ENCODE assay signal across 8 mouse cellular contexts in the genomic region with DNA sequence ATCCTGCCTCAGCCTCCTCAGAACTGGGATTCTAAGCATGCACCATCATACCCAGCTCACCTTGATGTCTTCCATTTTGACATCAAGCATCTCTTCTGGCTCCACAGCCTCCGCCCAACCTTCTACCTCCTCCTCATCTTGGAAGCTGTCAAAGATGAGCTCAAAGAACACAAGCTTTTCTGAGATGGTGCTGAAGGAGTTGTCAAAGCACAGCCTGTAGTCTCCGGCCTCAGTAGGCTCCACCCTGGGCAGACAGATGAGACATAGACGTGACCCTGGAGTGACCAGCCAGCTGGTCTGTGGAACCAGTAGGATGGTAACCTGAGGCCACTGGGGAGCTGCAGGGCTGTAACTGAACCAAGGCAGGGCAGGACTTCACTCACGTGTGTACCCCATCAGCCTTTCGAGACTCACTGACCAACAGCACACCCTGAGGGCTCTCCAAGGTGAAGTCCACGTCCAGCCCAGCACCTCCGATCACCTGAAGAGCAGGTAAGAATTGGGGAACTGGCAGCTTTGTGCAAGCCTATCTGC. TPM values are rescaled to one million over a fixed set of nuclear protein-coding genes. Genes with fewer than 3 reads are reported as not detected.
DNase-seq lines count a peak whose midpoint lies in the region; ATAC-seq and TF ChIP-seq lines count a peak whose summit lies in the region.

No protein-coding gene starts in this region.

- no peak for TF ChIP-seq CTCF in left cerebral cortex, adult 2 months (IDR thresholded peaks at IDR 0.05)

- peak overlapping the region; percentile 74 for H3K4me3 ChIP-seq in left cerebral cortex, adult 2 months
- peak overlapping the region; percentile 83 for H3K4me3 ChIP-seq in embryonic facial prominence, embryonic 15.5 days (replicated peaks)
- H3K4me3 ChIP-seq in intestine, embryonic 16.5 days (ENCODE audit: low read length) = peak overlapping the region; percentile 80
- peak overlapping the region; percentile 60 for H3K4me3 ChIP-seq in neural tube, embryonic 14.5 days (ENCODE audit: low read depth, low read length)

- 0 out of 2 replicates have a peak overlapping the region, but pooled peaks have one; percentile 7 for H3K27ac ChIP-seq in left cerebral cortex, adult 2 months
- H3K27ac ChIP-seq in embryonic facial prominence, embryonic 15.5 days (replicated peaks) = 0 out of 2 replicates have a peak overlapping the region, but pooled peaks have one; percentile 96
- H3K27ac ChIP-seq in intestine, embryonic 16.5 days (ENCODE audit: low read length) = no peak overlapping the region
- no peak overlapping the region for H3K27ac ChIP-seq in neural tube, embryonic 14.5 days (ENCODE audit: low read depth, low read length)

- no peaks in the 10 kb centered on the region for H3K9me3 ChIP-seq in embryonic facial prominence, embryonic 15.5 days (replicated peaks)
- H3K9me3 ChIP-seq in intestine, embryonic 16.5 days (ENCODE audit: control insufficient read depth, low read length) = no peaks in the 10 kb centered on the region
- H3K9me3 ChIP-seq in neural tube, embryonic 14.5 days (ENCODE audit: control insufficient read depth, low read length) = no peaks in the 10 kb centered on the region

- peak overlapping the region; percentile 69; the same call in 1 of the 2 replicates for H3K9ac ChIP-seq in embryonic facial prominence, embryonic 15.5 days
- peak overlapping the region; percentile 81; the same call in 1 of the 2 replicates for H3K9ac ChIP-seq in intestine, embryonic 16.5 days (ENCODE audit: low read depth, low read length)
- H3K9ac ChIP-seq in neural tube, embryonic 14.5 days (replicated peaks; ENCODE audit: low read depth, low read length) = peak overlapping the region; percentile 71; the same call in 1 of the 2 replicates

- no peak for ATAC-seq in embryonic facial prominence, embryonic 15.5 days (ENCODE audit: insufficient number of reproducible peaks, low FRiP score, low TSS enrichment, low read depth)
- no peak for ATAC-seq in intestine, embryonic 16.5 days
- ATAC-seq in neural tube, embryonic 14.5 days (ENCODE audit: low read depth) = no peak

- H3K4me2 ChIP-seq in embryonic facial prominence, embryonic 15.5 days (replicated peaks) = peak overlapping the region; percentile 72
- H3K4me2 ChIP-seq in intestine, embryonic 16.5 days (ENCODE audit: low read depth, low read length) = peak overlapping the region; percentile 88
- peak overlapping the region; percentile 66 for H3K4me2 ChIP-seq in neural tube, embryonic 14.5 days (ENCODE audit: low read depth, low read length)

- H3K27me3 ChIP-seq in embryonic facial prominence, embryonic 15.5 days = no peaks in the 10 kb centered on the region
- no peaks in the 10 kb centered on the region for H3K27me3 ChIP-seq in intestine, embryonic 16.5 days (replicated peaks; ENCODE audit: control insufficient read depth, insufficient read depth, low read length)
- H3K27me3 ChIP-seq in neural tube, embryonic 14.5 days (ENCODE audit: control insufficient read depth, insufficient read depth, low read length) = no peaks in the 10 kb centered on the region

- WGBS in embryonic facial prominence, embryonic 15.5 days = 65% methylated on average over 7 of the region's 7 CpGs
- 74% methylated on average over 7 of the region's 7 CpGs for WGBS in intestine, embryonic 16.5 days
- WGBS in neural tube, embryonic 14.5 days = 83% methylated on average over 7 of the region's 7 CpGs

- peaks cover 18% of the 10 kb centered on the region for H3K4me1 ChIP-seq in embryonic facial prominence, embryonic 15.5 days
- peaks cover 17% of the 10 kb centered on the region for H3K4me1 ChIP-seq in intestine, embryonic 16.5 days (ENCODE audit: control insufficient read depth, insufficient read depth, low read length)
- peaks cover 14% of the 10 kb centered on the region for H3K4me1 ChIP-seq in neural tube, embryonic 14.5 days (ENCODE audit: control insufficient read depth, insufficient read depth, low read length)

- DNase-seq in left cerebral cortex, adult 2 months (ENCODE audit: extremely low spot score in 1 of 2, low spot score in 2 of 2) = no peak
- DNase-seq in left cerebral cortex, postnatal 36 days (ENCODE audit: low spot score in 2 of 2) = no peak
- no peak for DNase-seq in spleen, postnatal 14 days (ENCODE audit: low spot score in 2 of 2)
- no peak for DNase-seq in adipocyte (ENCODE audit: low spot score)
- DNase-seq in urinary bladder, adult 18-20 months (ENCODE audit: low spot score in 2 of 2) = no peak

- intact Hi-C loops in left cerebral cortex, adult 2 months (cut with DNase I) = no loop called here
- intact Hi-C loops in left cerebral cortex, postnatal 36 days (cut with DNase I) = no loop called here

- H3K36me3 ChIP-seq in embryonic facial prominence, embryonic 15.5 days = peaks cover 50% of the 10 kb centered on the region
- peaks cover 20% of the 10 kb centered on the region for H3K36me3 ChIP-seq in intestine, embryonic 16.5 days (ENCODE audit: control insufficient read depth, insufficient read depth, low read length)
- H3K36me3 ChIP-seq in neural tube, embryonic 14.5 days (ENCODE audit: control insufficient read depth, insufficient read depth, low read length) = peaks cover 33% of the 10 kb centered on the region

RNA-seq across cellular contexts. Expression of a gene that starts 1.1 kb away (rescaled TPM):
- total RNA-seq in left cerebral cortex, adult 2 months (2021) = 10 to 100 TPM; 13.1 to 13.9 TPM
- 10 to 100 TPM; 14.2 to 16.7 TPM for total RNA-seq in left cerebral cortex, postnatal 36 days (2021)
- 113 and 123 TPM in 2 replicates for polyA plus RNA-seq in embryonic facial prominence, embryonic 15.5 days (2015; fragmentation: Nextera tagmentation; extraction: Ambion mirVana)
- 72.6 and 79.7 TPM in 2 replicates for polyA plus RNA-seq in intestine, embryonic 16.5 days (2015; fragmentation: Nextera tagmentation; extraction: Ambion mirVana)
- polyA plus RNA-seq in neural tube, embryonic 14.5 days (2014; fragmentation: Nextera tagmentation; extraction: Ambion mirVana) = 42.2 and 45.7 TPM in 2 replicates

RNA-seq across cellular contexts. Expression of a gene that starts 17.0 kb away (rescaled TPM):
- under 1 TPM in 1 of 2 experiments, not detected in 1; 0.29 TPM for total RNA-seq in left cerebral cortex, adult 2 months (2021)
- under 1 TPM in 1 of 2 experiments, not detected in 1; 0.34 TPM for total RNA-seq in left cerebral cortex, postnatal 36 days (2021)
- polyA plus RNA-seq in embryonic facial prominence, embryonic 15.5 days (2015; fragmentation: Nextera tagmentation; extraction: Ambion mirVana) = 5.1 and 6.9 TPM in 2 replicates
- polyA plus RNA-seq in intestine, embryonic 16.5 days (2015; fragmentation: Nextera tagmentation; extraction: Ambion mirVana) = 2.1 and 3.2 TPM in 2 replicates
- 2.5 and 3.0 TPM in 2 replicates for polyA plus RNA-seq in neural tube, embryonic 14.5 days (2014; fragmentation: Nextera tagmentation; extraction: Ambion mirVana)

RNA-seq across cellular contexts. Expression of a gene that starts 37.8 kb away (rescaled TPM):
- total RNA-seq in left cerebral cortex, adult 2 months (2021) = 10 to 100 TPM; 78.2 to 79.5 TPM
- total RNA-seq in left cerebral cortex, postnatal 36 days (2021) = 10 to 100 TPM; 70.8 to 76.7 TPM
- 56.5 and 61.5 TPM in 2 replicates for polyA plus RNA-seq in embryonic facial prominence, embryonic 15.5 days (2015; fragmentation: Nextera tagmentation; extraction: Ambion mirVana)
- 14.3 and 15.1 TPM in 2 replicates for polyA plus RNA-seq in intestine, embryonic 16.5 days (2015; fragmentation: Nextera tagmentation; extraction: Ambion mirVana)
- polyA plus RNA-seq in neural tube, embryonic 14.5 days (2014; fragmentation: Nextera tagmentation; extraction: Ambion mirVana) = 30.1 and 36.4 TPM in 2 replicates

Comparison
In these comparisons a context has a peak if more than half of its experiments do, and no peak if none do; other contexts are left out.
1. H3K27ac ChIP-seq: peak in left cerebral cortex, adult 2 months (single experiment) and embryonic facial prominence, embryonic 15.5 days (single experiment); none in intestine, embryonic 16.5 days (single experiment) and neural tube, embryonic 14.5 days (single experiment).
2. Peak in every context shown above with its lines, with median percentiles within 50 percentile points of each other: H3K4me3 ChIP-seq, H3K4me2 ChIP-seq and H3K9ac ChIP-seq.